Mouse (Mus musculus) stomach, postnatal 0 days (tissue): ENCODE data around the gene Creld1. TPM values are rescaled to one million over a fixed set of nuclear protein-coding genes. Genes with fewer than 3 reads are reported as not detected.

ENCODE experiments used
- ATAC-seq: fragments of 200-750 bp; cut with Nextera tagmentation; 2 replicates; pipeline ENCODE4 v1.8.0; 2017; ENCODE audit not compliant: low FRiP score, low TSS enrichment
- DNase-seq: peaks from one replicate; pipeline ENCODE4 v3.0.0-alpha.2; 2016; ENCODE audit warnings: low spot score
- H3K27ac ChIP-seq: fragments of 300-500 bp; sonication (generic); replicated peaks from 2 replicates; pipeline ENCODE4 v1.5.1; 2014; ENCODE audit warnings: mild to moderate bottlenecking, control low read depth
- H3K27me3 ChIP-seq: fragments of 300-500 bp; sonication (generic); 2 replicates; pipeline ENCODE4 v1.6.1; 2014; ENCODE audit warnings: low read length; ENCODE audit not compliant: control insufficient read depth, insufficient read depth
- H3K36me3 ChIP-seq: fragments of 300-500 bp; sonication (generic); 2 replicates; pipeline ENCODE4 v1.6.1; 2014; ENCODE audit warnings: low read length, mixed read lengths; ENCODE audit not compliant: control insufficient read depth, insufficient read depth
- H3K4me1 ChIP-seq: fragments of 300-500 bp; sonication (generic); replicated peaks from 2 replicates; pipeline ENCODE4 v1.6.1; 2014; ENCODE audit warnings: antibody characterized with exemption; ENCODE audit not compliant: control insufficient read depth, insufficient read depth
- H3K4me2 ChIP-seq: fragments of 300-500 bp; sonication (generic); replicated peaks from 2 replicates; pipeline ENCODE4 v1.6.1; 2014; ENCODE audit warnings: low read depth, mild to moderate bottlenecking, control low read depth, moderate library complexity
- H3K4me3 ChIP-seq: fragments of 300-500 bp; sonication (generic); 2 replicates; pipeline ENCODE4 v1.5.1; 2014; ENCODE audit warnings: low read depth, low read length, control low read depth
- H3K9ac ChIP-seq: fragments of 300-500 bp; sonication (generic); 2 replicates; pipeline ENCODE4 v1.6.1; 2014; ENCODE audit warnings: mild to moderate bottlenecking, low read length, control low read depth, mixed read lengths
- H3K9me3 ChIP-seq: fragments of 300-500 bp; sonication (generic); 2 replicates; pipeline ENCODE4 v1.6.1; 2016; ENCODE audit warnings: low read length; ENCODE audit not compliant: control insufficient read depth
- CTCF ChIP-seq: IDR thresholded peaks from 2 replicates; pipeline ENCODE4 v1.5.1; 2016; ENCODE audit warnings: antibody characterized with exemption, low read depth, mild to moderate bottlenecking, moderate library complexity
- EP300 ChIP-seq: optimal IDR thresholded peaks from 2 replicates; pipeline ENCODE3; 2016; ENCODE audit warnings: antibody characterized with exemption
- WGBS: fragments of 180-500 bp; shearing (Covaris S2); extraction: QIAGEN DNeasy Blood & Tissue Kit; methylation state at CpG from one replicate; pipeline ENCODE4 v1.1.7; 2014; 5-methylcytosine and 5-hydroxymethylcytosine counted together
- polyA plus RNA-seq: library from polyadenylated mRNA; unstranded; fragments of >200 nt; fragmentation: Nextera tagmentation; extraction: Ambion mirVana; gene quantifications from 2 replicates; pipeline ENCODE4 v1.2.1, GENCODE M21; 2015

The Creld1 gene
- 11.1 and 12.1 TPM in 2 replicates for polyA plus RNA-seq

GRCm38 (mm10) chr6:113483100-113483615 lies at the start of gene Creld1:
Gene Creld1, plus strand, starts transcription at chr6:113483297.
- H3K27ac ChIP-seq, result peak within 1 kb of the TSS; percentile 81
- TF ChIP-seq EP300, result no peak
- TF ChIP-seq CTCF, result no peak; the same call in 1 of the 2 replicates
- H3K4me3 ChIP-seq, result peak within 1 kb of the TSS; percentile 47
- no peaks in the 10 kb centered on the region for H3K36me3 ChIP-seq
- ATAC-seq (peak; percentile 92), DNase-seq (peak; percentile 97)
- peak within 1 kb of the TSS; percentile 77 for H3K4me2 ChIP-seq
- H3K27me3 ChIP-seq, result no peaks in the 10 kb centered on the region
- H3K4me1 ChIP-seq, result 0 out of 2 replicates have a peak, but pooled peaks cover 2% of the 10 kb centered on the region
- 2% methylated on average over 26 of the region's 26 CpGs for WGBS
- H3K9ac ChIP-seq, result peak within 1 kb of the TSS; percentile 60
- no peaks in the 10 kb centered on the region for H3K9me3 ChIP-seq

- H3K4me3 ChIP-seq, result no peak overlapping the region; the same call in 1 of the 2 replicates
- H3K9ac ChIP-seq, result no peak overlapping the region
- no peak overlapping the region for H3K27ac ChIP-seq
- WGBS, result 59% methylated on average over 3 of the region's 3 CpGs
- DNase-seq (no peak), ATAC-seq (no peak)
- no peaks in the 10 kb centered on the region for H3K36me3 ChIP-seq
- no peaks in the 10 kb centered on the region for H3K27me3 ChIP-seq
- H3K4me2 ChIP-seq, result no peak overlapping the region
- no peak for TF ChIP-seq EP300
- no peak for TF ChIP-seq CTCF
- H3K9me3 ChIP-seq, result no peaks in the 10 kb centered on the region
- no peaks in the 10 kb centered on the region for H3K4me1 ChIP-seq
Observed at GRCm38 (mm10) chr6:113433661-113434060, 49.4 kb upstream of the Creld1 start.

GRCm38 (mm10) chr6:113434691-113435090 lies 48.4 kb upstream of the Creld1 start:
- peak overlapping the region; percentile 79 for H3K27ac ChIP-seq
- H3K4me2 ChIP-seq, result no peak overlapping the region
- peak; percentile 81 for DNase-seq
- 48% methylated on average over 7 of the region's 7 CpGs for WGBS
- no peaks in the 10 kb centered on the region for H3K36me3 ChIP-seq
- no peaks in the 10 kb centered on the region for H3K9me3 ChIP-seq
- no peaks in the 10 kb centered on the region for H3K4me1 ChIP-seq
- peak; percentile 90 for ATAC-seq
- TF ChIP-seq CTCF (peak; percentile 28; the same call in 1 of the 2 replicates), EP300 (no peak)
- H3K4me3 ChIP-seq, result no peak overlapping the region
- H3K9ac ChIP-seq, result no peak overlapping the region
- no peaks in the 10 kb centered on the region for H3K27me3 ChIP-seq

GRCm38 (mm10) chr6:113435664-113436205 lies 47.4 kb upstream of the Creld1 start, which contains the start of gene Cidec:
Gene Cidec, minus strand, starts transcription at chr6:113435760.
- WGBS, result 79% methylated on average over 9 of the region's 9 CpGs
- Histone ChIP-seq H3K9me3 (no peaks in the 10 kb centered on the region), H3K36me3 (no peaks in the 10 kb centered on the region), H3K9ac (no peak within 1 kb of the TSS; the same call in 1 of the 2 replicates), H3K4me3 (no peak within 1 kb of the TSS), H3K4me2 (no peak within 1 kb of the TSS), H3K4me1 (no peaks in the 10 kb centered on the region), H3K27ac (peak within 1 kb of the TSS; percentile 79), H3K27me3 (no peaks in the 10 kb centered on the region)
- TF ChIP-seq EP300, result no peak
- TF ChIP-seq CTCF, result no peak
- ATAC-seq, result no peak
- DNase-seq, result no peak

GRCm38 (mm10) chr6:113437135-113437534 lies 46.0 kb upstream of the Creld1 start:
- H3K4me3 ChIP-seq, result no peak overlapping the region
- no peak overlapping the region for H3K27ac ChIP-seq
- H3K9me3 ChIP-seq, result no peaks in the 10 kb centered on the region
- TF ChIP-seq EP300 (no peak), CTCF (no peak)
- 71% methylated on average over 12 of the region's 12 CpGs for WGBS
- DNase-seq (no peak), ATAC-seq (no peak)
- H3K36me3 ChIP-seq, result no peaks in the 10 kb centered on the region
- H3K9ac ChIP-seq, result no peak overlapping the region
- H3K4me1 ChIP-seq, result no peaks in the 10 kb centered on the region
- H3K4me2 ChIP-seq, result no peak overlapping the region
- no peaks in the 10 kb centered on the region for H3K27me3 ChIP-seq
